Mouse (Mus musculus): Measurements from ENCODE around the gene Kif20b. TPM values are rescaled to one million over a fixed set of nuclear protein-coding genes. Genes with fewer than 3 reads are reported as not detected.
A peak's percentile ranks its signal among the peaks of the same experiment; 100 is the strongest.

Kif20b gene
- polyA plus RNA-seq, 1 experiment from 2014 or later, result 65.0 TPM

GRCm38 (mm10) chr19:34895082-34895481 is 27.1 kb upstream of the Kif20b start:
- no peak overlapping the region for H3K27ac ChIP-seq
- 83% methylated on average over 4 of the region's 4 CpGs for WGBS
- H3K9ac ChIP-seq, result no peak overlapping the region
- no peak for ATAC-seq
- H3K9me3 ChIP-seq, result no peaks in the 10 kb centered on the region
- no peaks in the 10 kb centered on the region for H3K4me1 ChIP-seq (replicated peaks)
- H3K4me2 ChIP-seq (replicated peaks), result no peak overlapping the region
- no peaks in the 10 kb centered on the region for H3K36me3 ChIP-seq
- H3K4me3 ChIP-seq (replicated peaks), result no peak overlapping the region
- no peaks in the 10 kb centered on the region for H3K27me3 ChIP-seq (replicated peaks)

DNA sequence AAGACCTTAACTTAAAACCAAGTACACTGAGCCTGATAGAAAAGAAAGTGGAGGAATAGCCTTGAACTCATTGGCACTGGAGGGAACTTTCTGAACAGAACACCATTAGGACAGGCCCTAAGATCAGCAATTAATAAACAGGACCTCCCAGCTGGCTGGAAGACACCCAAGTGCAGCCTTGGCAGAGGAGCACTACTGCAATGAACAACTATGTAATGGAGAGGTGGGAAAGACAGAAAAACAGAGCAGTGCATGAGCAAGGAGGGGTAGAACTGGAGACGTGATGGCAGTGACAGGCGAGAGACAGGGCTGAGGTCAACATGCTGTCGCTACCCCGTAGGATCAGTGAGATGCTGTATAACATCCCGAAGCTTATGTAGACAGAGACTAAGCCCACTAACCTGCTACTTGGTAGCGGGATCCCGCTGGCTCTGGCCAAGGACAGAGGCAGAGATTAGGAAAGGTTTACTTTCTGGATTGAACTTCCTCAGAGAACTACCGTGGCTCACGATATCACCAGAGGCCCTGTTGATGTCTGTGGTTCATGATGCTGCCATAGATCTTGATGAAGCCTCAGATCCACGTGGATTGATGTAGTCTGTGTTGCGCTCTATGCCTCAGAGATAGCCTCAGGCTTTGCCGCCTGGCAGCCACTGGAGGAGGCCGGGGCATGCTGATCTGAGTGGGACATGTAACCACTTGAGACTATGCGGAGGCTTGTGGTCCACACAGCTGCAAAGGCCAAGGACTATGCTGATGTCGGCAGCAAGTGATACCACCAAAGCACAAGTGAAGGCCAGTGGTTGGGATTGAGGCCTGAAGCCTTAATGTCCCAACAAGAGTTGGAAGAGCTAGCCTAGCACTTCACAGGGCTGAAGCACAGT is 24.8 kb upstream of the Kif20b start:
- Histone ChIP-seq H3K4me2 (replicated peaks) (no peak overlapping the region), H3K4me3 (replicated peaks) (no peak overlapping the region), H3K4me1 (replicated peaks) (no peaks in the 10 kb centered on the region), H3K27me3 (replicated peaks) (no peaks in the 10 kb centered on the region), H3K9me3 (no peaks in the 10 kb centered on the region), H3K9ac (no peak overlapping the region), H3K36me3 (no peaks in the 10 kb centered on the region), H3K27ac (no peak overlapping the region)
- 86% methylated on average over 15 of the region's 15 CpGs for WGBS
- ATAC-seq, result no peak

- H3K4me2 ChIP-seq (replicated peaks), result no peak overlapping the region
- WGBS, result 87% methylated on average over 4 of the region's 4 CpGs
- no peak overlapping the region for H3K27ac ChIP-seq
- H3K4me3 ChIP-seq (replicated peaks), result no peak overlapping the region
- H3K9me3 ChIP-seq, result no peaks in the 10 kb centered on the region
- no peak overlapping the region for H3K9ac ChIP-seq
- no peaks in the 10 kb centered on the region for H3K36me3 ChIP-seq
- ATAC-seq, result no peak
- H3K4me1 ChIP-seq (replicated peaks), result no peaks in the 10 kb centered on the region
- H3K27me3 ChIP-seq (replicated peaks), result no peaks in the 10 kb centered on the region
Observed at GRCm38 (mm10) chr19:34898941-34899340, 23.2 kb upstream of the Kif20b start.

DNA sequence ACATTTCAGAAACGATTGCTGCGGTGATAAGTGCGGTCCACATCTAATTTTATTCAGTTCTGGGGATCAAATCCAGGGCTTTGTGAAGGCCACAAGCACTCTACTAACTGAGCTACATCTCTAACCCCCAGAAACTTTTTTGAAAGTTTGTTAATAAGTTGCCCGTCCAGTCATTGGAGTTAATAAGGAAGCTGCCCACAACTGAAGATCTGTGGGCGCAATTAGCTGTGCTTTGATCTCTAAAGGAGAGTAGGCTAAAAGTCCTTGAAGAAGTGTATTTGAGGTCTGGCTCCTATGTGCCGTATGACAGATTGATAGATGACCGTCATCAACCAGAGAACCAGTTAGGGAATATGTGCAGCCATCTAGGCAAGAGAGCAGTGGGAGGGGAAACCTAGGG is 20.9 kb upstream of the Kif20b start:
- no peak overlapping the region for H3K4me3 ChIP-seq (replicated peaks)
- H3K9me3 ChIP-seq, result no peaks in the 10 kb centered on the region
- WGBS, result 87% methylated on average over 7 of the region's 7 CpGs
- no peak overlapping the region for H3K27ac ChIP-seq
- H3K9ac ChIP-seq, result no peak overlapping the region
- no peak for ATAC-seq
- no peaks in the 10 kb centered on the region for H3K36me3 ChIP-seq
- no peaks in the 10 kb centered on the region for H3K27me3 ChIP-seq (replicated peaks)
- H3K4me1 ChIP-seq (replicated peaks), result no peaks in the 10 kb centered on the region
- H3K4me2 ChIP-seq (replicated peaks), result no peak overlapping the region

- no peak overlapping the region for H3K9ac ChIP-seq
- no peaks in the 10 kb centered on the region for H3K9me3 ChIP-seq
- no peaks in the 10 kb centered on the region for H3K36me3 ChIP-seq
- H3K4me2 ChIP-seq (replicated peaks), result no peak overlapping the region
- H3K4me1 ChIP-seq (replicated peaks), result no peaks in the 10 kb centered on the region
- 86% methylated on average over 2 of the region's 2 CpGs for WGBS
- ATAC-seq, result no peak
- H3K27ac ChIP-seq, result no peak overlapping the region
- H3K27me3 ChIP-seq (replicated peaks), result no peaks in the 10 kb centered on the region
- H3K4me3 ChIP-seq (replicated peaks), result no peak overlapping the region
Observed at GRCm38 (mm10) chr19:34901735-34902134, 20.4 kb upstream of the Kif20b start.

DNA sequence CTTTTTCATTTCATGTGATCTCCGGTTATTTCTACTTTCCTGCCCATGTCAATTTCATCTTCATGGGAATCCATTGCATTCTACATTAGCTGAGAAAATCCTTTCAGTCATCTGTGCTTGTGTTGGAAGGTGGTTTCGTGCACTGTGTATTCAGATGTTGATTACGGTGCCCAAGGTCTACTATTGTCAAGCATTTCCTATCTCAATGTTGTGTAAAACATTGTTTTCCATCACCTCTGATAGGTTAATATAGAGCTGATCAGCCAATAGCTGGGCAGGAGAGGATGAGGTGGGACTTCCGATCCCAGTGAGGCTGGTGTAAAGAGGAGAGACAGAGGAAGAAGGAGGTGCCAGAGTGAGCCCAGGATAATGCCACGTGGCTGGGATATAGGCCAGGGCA is 18.1 kb upstream of the Kif20b start:
- H3K4me1 ChIP-seq (replicated peaks), result no peaks in the 10 kb centered on the region
- no peaks in the 10 kb centered on the region for H3K9me3 ChIP-seq
- no peak overlapping the region for H3K27ac ChIP-seq
- no peaks in the 10 kb centered on the region for H3K36me3 ChIP-seq
- ATAC-seq, result no peak
- H3K27me3 ChIP-seq (replicated peaks), result no peaks in the 10 kb centered on the region
- no peak overlapping the region for H3K9ac ChIP-seq
- no peak overlapping the region for H3K4me3 ChIP-seq (replicated peaks)
- no peak overlapping the region for H3K4me2 ChIP-seq (replicated peaks)
- WGBS, result 86% methylated on average over 5 of the region's 5 CpGs

- no peak overlapping the region for H3K9ac ChIP-seq
- no peaks in the 10 kb centered on the region for H3K9me3 ChIP-seq
- WGBS, result 95% methylated on average over 7 of the region's 7 CpGs
- H3K36me3 ChIP-seq, result no peaks in the 10 kb centered on the region
- H3K4me3 ChIP-seq (replicated peaks), result no peak overlapping the region
- no peaks in the 10 kb centered on the region for H3K4me1 ChIP-seq (replicated peaks)
- no peak overlapping the region for H3K4me2 ChIP-seq (replicated peaks)
- H3K27me3 ChIP-seq (replicated peaks), result no peaks in the 10 kb centered on the region
- H3K27ac ChIP-seq, result no peak overlapping the region
- no peak for ATAC-seq
Observed at GRCm38 (mm10) chr19:34905424-34905823, 16.7 kb upstream of the Kif20b start.

DNA sequence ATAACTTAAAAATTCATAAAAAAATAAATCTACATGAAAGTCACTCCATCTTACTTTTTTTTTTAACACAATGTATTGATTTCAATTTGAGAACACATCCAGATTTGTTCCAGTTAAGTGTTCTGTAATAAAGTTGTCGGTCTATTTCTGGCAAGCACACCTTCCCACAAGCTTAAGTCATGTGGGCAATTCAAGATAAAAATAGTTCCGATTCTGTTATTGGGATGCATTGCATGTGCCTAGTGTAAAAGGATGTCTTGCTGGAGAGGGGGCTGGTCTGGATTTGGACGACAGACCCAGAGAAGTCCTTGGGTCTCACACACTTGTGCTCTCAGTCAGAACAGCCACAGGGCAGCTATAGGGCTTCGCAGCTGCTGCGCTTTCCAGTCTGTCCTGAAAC is 15.4 kb upstream of the Kif20b start:
- no peak overlapping the region for H3K4me2 ChIP-seq (replicated peaks)
- 87% methylated on average over 5 of the region's 5 CpGs for WGBS
- no peaks in the 10 kb centered on the region for H3K36me3 ChIP-seq
- H3K27ac ChIP-seq, result no peak overlapping the region
- H3K27me3 ChIP-seq (replicated peaks), result no peaks in the 10 kb centered on the region
- H3K4me3 ChIP-seq (replicated peaks), result no peak overlapping the region
- H3K9ac ChIP-seq, result no peak overlapping the region
- H3K9me3 ChIP-seq, result no peaks in the 10 kb centered on the region
- no peak for ATAC-seq
- no peaks in the 10 kb centered on the region for H3K4me1 ChIP-seq (replicated peaks)

- Histone ChIP-seq H3K9me3 (no peaks in the 10 kb centered on the region), H3K36me3 (no peaks in the 10 kb centered on the region)
- no peak for ATAC-seq
Observed at GRCm38 (mm10) chr19:34912366-34912765, 9.8 kb upstream of the Kif20b start.

GRCm38 (mm10) chr19:34920066-34920465 is 2.1 kb upstream of the Kif20b start:
- WGBS, result 88% methylated on average over 4 of the region's 4 CpGs
- no peak overlapping the region for H3K4me2 ChIP-seq (replicated peaks)
- no peaks in the 10 kb centered on the region for H3K4me1 ChIP-seq (replicated peaks)
- no peak overlapping the region for H3K9ac ChIP-seq
- no peaks in the 10 kb centered on the region for H3K27me3 ChIP-seq (replicated peaks)
- no peaks in the 10 kb centered on the region for H3K9me3 ChIP-seq
- H3K36me3 ChIP-seq, result no peaks in the 10 kb centered on the region
- ATAC-seq, result no peak
- H3K4me3 ChIP-seq (replicated peaks), result no peak overlapping the region
- no peak overlapping the region for H3K27ac ChIP-seq

More at GRCm38 (mm10) chr19:34912366-34912765, 9.8 kb upstream of the Kif20b start:
- no peaks in the 10 kb centered on the region for H3K27me3 ChIP-seq (replicated peaks)
- H3K4me2 ChIP-seq (replicated peaks), result no peak overlapping the region
- H3K4me1 ChIP-seq (replicated peaks), result no peaks in the 10 kb centered on the region
- no peak overlapping the region for H3K4me3 ChIP-seq (replicated peaks)
- no peak overlapping the region for H3K9ac ChIP-seq
- H3K27ac ChIP-seq, result no peak overlapping the region

- H3K27me3 ChIP-seq (replicated peaks), result no peaks in the 10 kb centered on the region
- no peak overlapping the region for H3K4me2 ChIP-seq (replicated peaks)
- no peaks in the 10 kb centered on the region for H3K4me1 ChIP-seq (replicated peaks)
- no peak overlapping the region for H3K9ac ChIP-seq
- H3K4me3 ChIP-seq (replicated peaks), result no peak overlapping the region
- H3K36me3 ChIP-seq, result no peaks in the 10 kb centered on the region
- no peak overlapping the region for H3K27ac ChIP-seq
- ATAC-seq, result no peak
- no peaks in the 10 kb centered on the region for H3K9me3 ChIP-seq
- WGBS, result 59% methylated on average over 3 of the region's 3 CpGs
Observed at GRCm38 (mm10) chr19:34920531-34920930, 1.6 kb upstream of the Kif20b start.

GRCm38 (mm10) chr19:34921253-34921651 is 909 bp upstream of the Kif20b start:
- WGBS, result 22% methylated on average over 7 of the region's 7 CpGs
- Histone ChIP-seq H3K4me3 (replicated peaks) (peak overlapping the region; percentile 80), H3K27me3 (replicated peaks) (no peaks in the 10 kb centered on the region), H3K4me1 (replicated peaks) (no peaks in the 10 kb centered on the region), H3K36me3 (no peaks in the 10 kb centered on the region), H3K27ac (no peak overlapping the region), H3K9me3 (no peaks in the 10 kb centered on the region), H3K4me2 (replicated peaks) (peak overlapping the region; percentile 70), H3K9ac (no peak overlapping the region)
- ATAC-seq, result no peak

GRCm38 (mm10) chr19:34922603-34922963 is 422 bp downstream of the Kif20b start:
- no peak for ATAC-seq
- no peaks in the 10 kb centered on the region for H3K4me1 ChIP-seq (replicated peaks)

More at GRCm38 (mm10) chr19:34922603-34922963, 422 bp downstream of the Kif20b start:
- H3K9ac ChIP-seq, result peak overlapping the region; percentile 73
- under 1% methylated on average over 9 of the region's 9 CpGs for WGBS
- no peaks in the 10 kb centered on the region for H3K36me3 ChIP-seq
- peak overlapping the region; percentile 80 for H3K4me3 ChIP-seq (replicated peaks)
- H3K9me3 ChIP-seq, result no peaks in the 10 kb centered on the region
- H3K4me2 ChIP-seq (replicated peaks), result peak overlapping the region; percentile 70
- H3K27me3 ChIP-seq (replicated peaks), result no peaks in the 10 kb centered on the region
- H3K27ac ChIP-seq, result no peak overlapping the region

Data from intestine, embryonic 15.5 days (tissue).